Mouse (Mus musculus) A20 (cell line): ENCODE results near the gene Bloc1s1.
A peak's percentile ranks its signal among the peaks of the same experiment; 100 is the strongest.

Experiments
- DNase-seq: peaks from one replicate; pipeline ENCODE4 v3.0.0-alpha.2; 2011; ENCODE audit warnings: low read depth, low spot score

The Bloc1s1 gene

GRCm38 (mm10) chr10:128931441-128931840 is 7.6 kb upstream of the Bloc1s1 start:
- no peak for DNase-seq

DNA sequence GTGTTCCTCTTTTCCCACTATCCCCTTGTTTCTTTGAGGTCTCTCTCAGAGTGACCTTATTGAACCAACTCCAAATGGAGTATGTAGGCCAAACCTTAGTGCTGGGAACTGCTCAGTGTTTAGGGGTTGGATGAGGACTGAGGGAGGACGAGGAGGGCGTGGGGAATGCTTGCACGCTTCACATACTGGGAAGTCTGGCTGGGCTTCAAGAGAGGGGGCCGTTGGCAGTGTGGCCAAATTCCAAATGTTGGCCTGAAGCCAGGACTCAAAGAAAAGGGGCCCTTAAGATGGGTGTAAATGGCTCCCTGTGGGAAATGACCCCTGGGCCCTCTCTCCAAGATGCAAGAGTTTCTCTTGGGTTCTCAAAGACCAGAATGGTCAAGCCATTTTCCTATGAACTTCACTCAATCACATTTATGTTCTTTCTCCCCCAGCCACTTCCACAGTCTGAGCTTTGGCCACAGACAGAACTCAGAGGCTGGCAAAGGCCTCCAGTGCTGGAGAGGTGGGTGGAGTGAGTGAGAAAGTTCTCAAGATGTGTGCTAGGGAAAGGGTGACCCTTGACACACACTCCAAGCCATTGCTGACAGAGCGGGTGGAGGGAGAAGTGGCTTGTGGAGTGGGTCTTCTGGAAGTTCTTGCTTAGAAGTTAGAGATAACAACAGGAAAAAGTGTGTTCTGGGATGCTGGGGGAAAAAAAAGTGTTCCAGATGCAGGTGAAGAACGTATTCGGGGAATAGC is 6.0 kb upstream of the Bloc1s1 start:
- DNase-seq: no peak

DNA sequence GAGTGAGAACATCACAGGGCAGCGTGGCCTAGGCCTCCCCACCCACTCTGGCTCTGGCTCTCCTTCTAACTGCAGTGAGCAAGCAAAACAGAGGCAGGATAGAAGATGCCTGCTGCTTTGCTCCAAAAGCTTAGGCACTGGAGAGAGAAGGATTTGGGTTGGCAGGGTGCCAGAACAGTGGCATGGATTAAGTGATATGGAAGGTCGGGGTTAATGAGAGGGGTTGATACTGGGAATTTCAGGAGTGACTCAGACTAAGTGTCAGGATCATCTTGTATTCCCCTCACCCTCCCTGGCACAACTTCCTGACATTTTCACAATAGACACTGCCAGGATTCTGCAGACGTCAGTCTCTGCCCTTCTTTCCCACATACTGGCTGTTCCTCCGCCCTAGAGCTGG is 4.5 kb upstream of the Bloc1s1 start:
- no peak for DNase-seq

GRCm38 (mm10) chr10:128923013-128923691 is 683 bp downstream of the Bloc1s1 start:
- DNase-seq: peak; percentile 96

GRCm38 (mm10) chr10:128922822-128923012 is 1.1 kb downstream of the Bloc1s1 start, which contains the start of gene Rdh5:
Gene Rdh5 (minus strand): TSS chr10:128922888.
- DNase-seq: no peak

GRCm38 (mm10) chr10:128921883-128922821 is 1.7 kb downstream of the Bloc1s1 start:
- no peak for DNase-seq

DNA sequence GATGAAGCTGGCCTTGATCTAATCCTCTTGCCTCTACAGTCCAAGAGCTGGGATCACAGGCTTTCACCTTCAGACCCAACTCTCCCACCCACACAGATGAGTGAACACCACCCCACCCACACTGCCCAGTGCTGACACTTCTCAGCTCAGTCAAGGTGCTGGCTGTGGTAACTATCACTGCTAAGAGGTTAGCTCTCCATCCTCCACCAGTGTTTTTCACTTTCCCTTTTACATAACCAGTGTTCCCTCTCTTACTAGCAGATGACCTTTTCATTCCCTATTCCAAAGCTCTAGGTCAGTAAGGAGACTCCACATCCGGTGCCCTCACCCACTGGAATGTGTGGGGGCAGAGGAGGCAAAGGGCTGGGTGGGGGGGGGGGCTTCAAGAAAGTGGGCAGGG is 2.6 kb downstream of the Bloc1s1 start:
- no peak for DNase-seq

GRCm38 (mm10) chr10:128920736-128921161 is 3.1 kb downstream of the Bloc1s1 start:
- DNase-seq: no peak

GRCm38 (mm10) chr10:128919966-128920365 is 3.9 kb downstream of the Bloc1s1 start:
- DNase-seq: no peak

DNA sequence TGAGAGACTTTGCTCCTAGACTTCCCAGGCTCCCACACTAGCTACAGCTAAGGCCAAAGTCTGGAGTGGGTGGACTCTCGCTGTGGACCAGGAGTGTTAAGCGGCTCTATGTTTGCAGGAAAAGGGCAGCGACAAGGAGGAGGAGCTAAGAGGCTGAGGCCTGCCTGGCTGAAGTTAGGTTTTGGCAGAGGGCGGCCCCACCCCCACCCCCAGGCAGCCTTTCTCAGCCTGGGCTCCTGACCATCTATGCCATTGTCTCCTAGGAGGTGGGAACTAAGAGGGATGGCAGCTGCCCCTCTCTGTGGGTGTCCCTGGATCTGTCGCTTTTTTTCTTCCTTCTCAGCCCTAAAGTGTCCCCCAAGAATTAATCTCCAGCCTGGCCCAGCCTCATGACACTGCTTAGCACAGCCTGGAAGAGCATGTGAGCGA is 4.6 kb downstream of the Bloc1s1 start:
- DNase-seq: no peak

GRCm38 (mm10) chr10:128918246-128918645 is 5.6 kb downstream of the Bloc1s1 start:
- no peak for DNase-seq

DNA sequence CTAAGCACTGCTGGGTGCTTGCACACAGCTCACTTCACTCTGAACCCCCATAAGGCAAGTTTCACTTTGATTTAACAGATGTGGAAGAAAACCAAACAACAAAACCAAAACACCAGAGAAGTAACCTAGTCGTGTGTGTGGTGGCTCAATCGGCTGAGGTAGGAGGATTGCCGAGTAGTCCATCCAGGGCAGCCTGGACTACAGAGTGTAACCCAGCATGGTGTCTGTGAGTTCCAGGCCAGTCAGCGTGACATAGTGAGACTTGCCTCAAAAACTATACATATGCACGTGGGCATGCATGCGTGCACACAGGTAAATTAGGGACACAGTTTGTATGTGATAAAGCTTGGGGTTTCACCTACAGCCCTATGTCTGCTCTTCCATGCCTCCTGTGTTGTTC is 6.4 kb downstream of the Bloc1s1 start:
- DNase-seq: no peak

DNA sequence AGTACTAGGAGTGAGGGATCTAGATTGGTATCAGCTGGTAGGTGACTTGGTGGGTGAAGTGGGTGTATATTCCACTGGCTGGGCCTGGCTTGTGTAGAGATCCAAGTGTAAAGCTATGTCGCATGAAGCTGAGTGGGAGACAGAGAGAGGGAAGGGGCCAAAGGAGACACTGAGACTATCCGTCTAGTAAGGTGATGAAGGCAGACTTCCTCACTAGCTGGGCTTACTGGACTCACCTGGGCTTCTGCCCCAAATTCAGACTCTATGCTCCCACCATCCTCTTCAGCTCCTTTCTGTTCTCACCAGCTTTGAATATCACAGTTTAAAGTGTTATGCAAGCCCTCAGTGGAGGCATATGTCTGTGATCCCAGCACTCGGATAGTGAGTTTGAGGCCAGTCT is 7.2 kb downstream of the Bloc1s1 start:
- no peak for DNase-seq

GRCm38 (mm10) chr10:128915550-128915949 is 8.3 kb downstream of the Bloc1s1 start:
- DNase-seq: peak; percentile 22

GRCm38 (mm10) chr10:128913696-128914095 is 10.1 kb downstream of the Bloc1s1 start:
- no peak for DNase-seq

- peak; percentile 79 for DNase-seq
These were observed 10.6 kb downstream of the Bloc1s1 start for GRCm38 (mm10) chr10:128913219-128913618.

GRCm38 (mm10) chr10:128912791-128913190 is 11.0 kb downstream of the Bloc1s1 start:
- DNase-seq: no peak

DNA sequence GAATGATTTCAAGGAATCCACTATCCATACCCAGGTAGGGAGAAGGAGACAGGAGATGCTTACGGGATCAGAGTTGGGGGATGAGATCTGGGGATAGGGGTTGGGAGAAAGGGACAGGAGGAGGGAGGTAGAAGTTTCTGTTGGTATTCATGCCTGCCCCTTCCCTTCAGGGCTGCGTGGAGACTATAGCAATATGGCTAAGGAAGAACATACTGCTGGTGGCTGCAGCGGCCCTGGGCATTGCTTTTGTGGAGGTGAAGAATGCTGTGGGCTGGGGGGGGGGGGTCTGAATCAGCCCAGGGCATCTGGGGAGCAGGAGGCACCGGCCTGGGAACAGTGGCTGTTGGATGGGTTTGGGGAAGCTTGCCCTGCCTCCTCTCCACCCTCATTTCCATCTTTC is 11.6 kb downstream of the Bloc1s1 start:
- no peak for DNase-seq

DNA sequence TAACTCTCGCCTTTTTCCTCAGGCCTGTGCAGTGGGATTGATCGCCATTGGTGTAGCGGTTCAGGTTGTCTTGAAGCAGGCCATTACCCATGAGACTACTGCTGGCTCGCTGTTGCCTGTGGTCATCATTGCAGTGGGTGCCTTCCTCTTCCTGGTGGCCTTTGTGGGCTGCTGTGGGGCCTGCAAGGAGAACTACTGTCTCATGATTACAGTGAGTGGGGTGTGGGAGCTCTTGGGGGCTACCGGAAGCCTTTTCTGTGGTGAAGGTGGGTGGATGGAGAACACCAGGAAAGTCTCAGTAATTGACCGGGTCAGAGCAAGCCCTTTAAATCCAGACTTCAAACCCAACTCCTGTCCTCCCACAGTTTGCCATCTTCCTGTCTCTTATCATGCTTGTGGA is 12.4 kb downstream of the Bloc1s1 start:
- DNase-seq: no peak

GRCm38 (mm10) chr10:128910066-128910841 is 13.6 kb downstream of the Bloc1s1 start:
- no peak for DNase-seq

- DNase-seq: no peak
These were observed 14.2 kb downstream of the Bloc1s1 start for GRCm38 (mm10) chr10:128909567-128910028.
